Mouse (Mus musculus) ZHBTc4 (cell line): ENCODE results near the gene Sec62.

Source experiments
- DNase-seq: peaks from one replicate; pipeline ENCODE4 v3.0.0-alpha.2; 2011; ENCODE audit warnings: low read depth, low spot score

The Sec62 gene

GRCm38 (mm10) chr3:30831848-30832606 lies 39.4 kb downstream of the Sec62 start:
- peak; percentile 26 for DNase-seq

- DNase-seq = no peak
Measured at GRCm38 (mm10) chr3:30833254-30833653, 40.6 kb downstream of the Sec62 start.

- no peak for DNase-seq
Measured at GRCm38 (mm10) chr3:30845755-30846154, 53.1 kb downstream of the Sec62 start.

- DNase-seq = no peak
Measured at GRCm38 (mm10) chr3:30847413-30847812, 54.7 kb downstream of the Sec62 start.

GRCm38 (mm10) chr3:30851422-30851821 lies 58.7 kb downstream of the Sec62 start:
- DNase-seq = no peak

GRCm38 (mm10) chr3:30853596-30853995 lies 60.9 kb downstream of the Sec62 start:
- no peak for DNase-seq

- DNase-seq = peak; percentile 93
Measured at GRCm38 (mm10) chr3:30855604-30856458, 63.2 kb downstream of the Sec62 start, which contains the start of gene Gpr160. TSS of gene Gpr160 (plus strand) at chr3:30855950.

GRCm38 (mm10) chr3:30859599-30859998 lies 66.9 kb downstream of the Sec62 start:
- peak; percentile 65 for DNase-seq

GRCm38 (mm10) chr3:30860705-30861104 lies 68.0 kb downstream of the Sec62 start:
- DNase-seq = no peak

GRCm38 (mm10) chr3:30863712-30864435 lies 71.2 kb downstream of the Sec62 start:
- no peak for DNase-seq

GRCm38 (mm10) chr3:30864640-30865039 lies 72.0 kb downstream of the Sec62 start:
- DNase-seq = no peak

- DNase-seq = no peak
Measured at GRCm38 (mm10) chr3:30868176-30868575, 75.5 kb downstream of the Sec62 start.

- DNase-seq = no peak
Measured at GRCm38 (mm10) chr3:30868625-30869024, 76.0 kb downstream of the Sec62 start.

GRCm38 (mm10) chr3:30869995-30870394 lies 77.3 kb downstream of the Sec62 start:
- DNase-seq = no peak
